Mouse (Mus musculus) spleen, embryonic (tissue): Measurements from ENCODE around the gene Frmd4a.

ENCODE experiments used
- CTCF ChIA-PET: fragments of 350-600 bp; sonication (Branson Sonifier 250); formaldehyde crosslinking; loops from one replicate; lab custom pipeline; 2022; lab: Charles Lee

Gene Frmd4a

DNA sequence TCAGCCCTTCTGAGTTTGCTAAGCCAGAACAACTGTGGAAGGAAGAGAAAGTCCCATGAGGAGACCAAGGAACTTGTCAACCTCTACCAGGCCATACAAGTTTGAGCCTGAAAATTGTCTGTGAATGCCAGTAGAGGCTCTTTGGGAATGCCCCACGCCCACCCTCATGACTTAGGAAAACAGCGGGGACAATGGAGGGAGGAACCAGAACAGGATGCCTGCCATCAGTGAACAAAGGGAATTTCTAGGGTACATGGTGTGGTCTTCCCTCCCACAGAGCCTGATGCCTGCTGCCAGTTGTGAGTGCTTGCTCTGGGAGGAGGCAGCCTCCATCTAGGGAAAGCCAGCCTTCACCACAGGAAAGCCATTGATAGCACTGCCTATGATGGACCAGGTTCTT, 557.6 kb downstream of the Frmd4a start:
- CTCF ChIA-PET: no interaction called here

- CTCF ChIA-PET: no interaction called here
Observed at GRCm38 (mm10) chr2:4575975-4576374, 558.5 kb downstream of the Frmd4a start.

GRCm38 (mm10) chr2:4578291-4578690, 560.8 kb downstream of the Frmd4a start:
- CTCF ChIA-PET: no interaction called here

DNA sequence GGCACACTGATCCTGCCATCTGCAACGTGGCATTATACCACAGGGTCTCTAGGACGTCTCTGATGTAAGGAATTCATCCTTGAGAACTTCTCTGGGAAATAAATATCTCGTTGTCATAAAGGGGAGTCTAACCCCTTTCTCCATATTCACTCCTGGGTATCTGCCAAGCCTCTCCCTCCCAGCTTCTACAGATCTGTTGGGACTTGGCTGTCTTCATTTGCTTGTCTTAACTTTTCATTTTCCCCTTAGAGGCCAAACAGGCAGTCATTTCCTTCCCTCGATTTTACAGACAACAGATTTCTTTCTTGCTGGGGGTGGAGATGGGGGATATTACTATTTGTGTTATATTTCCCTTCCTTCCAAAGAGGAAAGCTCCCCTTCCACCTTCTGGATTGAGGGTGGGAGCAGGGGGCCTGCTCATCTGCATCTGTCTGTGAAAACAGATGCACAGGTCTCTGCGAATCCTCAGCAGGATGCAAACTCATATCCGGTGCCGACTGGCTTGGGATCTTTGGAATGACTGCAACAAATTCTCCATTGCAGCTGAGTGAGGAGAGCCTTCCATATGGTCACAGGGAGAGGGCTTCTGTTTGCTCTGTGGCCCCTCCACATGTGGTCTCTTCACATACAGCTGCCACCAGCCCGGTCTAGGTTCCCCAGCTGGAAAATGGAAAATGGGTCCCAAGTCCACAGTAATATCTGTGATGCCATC, 562.0 kb downstream of the Frmd4a start:
- CTCF ChIA-PET: no interaction called here

- CTCF ChIA-PET: no interaction called here
Observed at GRCm38 (mm10) chr2:4580666-4581065, 563.1 kb downstream of the Frmd4a start.

GRCm38 (mm10) chr2:4582930-4583329, 565.4 kb downstream of the Frmd4a start:
- CTCF ChIA-PET: interaction anchor here (0.6 kb wide), 1 partner anchor 64 kb away, joined by 3 read pairs; no protein-coding TSS in a partner anchor

DNA sequence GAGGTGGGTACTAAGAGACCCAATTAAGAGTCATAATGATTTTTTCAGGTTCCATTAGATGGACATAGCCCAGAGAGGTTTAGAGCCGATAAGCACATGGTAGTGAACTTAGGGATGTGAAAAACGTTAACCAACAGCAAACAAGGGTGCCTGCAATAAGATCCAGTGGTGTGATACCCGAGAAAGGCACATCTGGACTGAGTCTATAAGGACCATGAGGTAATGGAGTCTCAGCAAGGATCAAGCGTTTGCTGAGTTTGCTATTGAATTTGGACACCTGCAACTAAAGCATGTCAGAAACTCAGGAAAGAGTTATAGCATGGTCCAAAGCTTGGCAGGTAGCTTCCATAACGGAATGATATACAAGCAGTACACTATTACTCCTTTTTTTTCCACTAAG, 566.7 kb downstream of the Frmd4a start:
- CTCF ChIA-PET: no interaction called here

DNA sequence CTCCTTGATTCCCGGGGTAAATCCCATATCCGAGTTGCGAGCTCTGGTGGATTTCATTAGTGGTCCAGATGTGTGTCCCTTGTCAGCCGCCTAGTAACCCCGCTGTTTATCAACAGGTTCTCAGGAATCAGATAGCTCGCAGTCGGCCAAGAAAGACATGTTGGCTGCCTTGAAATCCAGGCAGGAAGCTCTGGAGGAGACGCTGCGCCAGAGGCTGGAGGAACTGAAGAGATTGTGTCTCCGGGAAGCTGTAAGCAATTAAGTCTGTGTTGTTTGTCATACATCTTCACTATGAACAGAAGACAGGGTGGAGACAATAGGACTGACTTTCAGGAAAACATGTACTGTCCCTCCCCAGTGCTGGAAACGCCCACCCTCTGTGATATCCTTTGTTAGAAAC, 568.7 kb downstream of the Frmd4a start:
- CTCF ChIA-PET: no interaction called here

DNA sequence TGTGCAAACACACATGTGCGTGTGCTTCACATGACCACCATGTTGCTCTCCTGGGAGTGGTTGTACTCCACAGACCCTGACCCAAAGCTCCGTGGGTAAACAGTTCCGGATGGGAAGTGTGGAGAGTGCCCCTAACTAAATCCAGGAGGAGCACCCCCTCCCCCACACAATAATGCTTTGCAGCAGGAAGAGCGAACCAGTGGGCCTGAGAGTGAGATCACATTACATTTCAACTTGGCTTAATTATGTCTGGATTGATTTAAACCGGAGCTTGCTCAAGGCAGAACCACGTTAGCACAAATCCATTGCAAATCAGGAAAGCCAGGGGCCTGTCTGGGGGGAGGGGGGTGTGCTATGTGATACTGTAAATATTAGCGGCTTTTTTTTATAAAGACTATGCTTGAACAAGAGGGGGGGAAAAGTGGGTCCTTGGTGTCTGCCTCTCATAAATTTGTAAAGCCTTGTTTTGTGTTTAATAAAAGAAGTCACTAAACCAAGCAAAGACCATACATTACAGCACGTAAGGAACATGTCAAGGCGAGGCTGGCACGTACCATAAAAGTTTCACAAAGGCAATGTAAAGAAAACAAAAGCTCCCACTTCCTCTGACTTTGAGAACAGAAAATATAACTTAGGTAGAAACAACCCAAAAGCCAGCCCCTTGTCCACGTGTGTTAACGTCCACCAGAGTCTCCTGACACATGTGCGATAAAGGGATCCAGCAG, 570.3 kb downstream of the Frmd4a start:
- CTCF ChIA-PET: no interaction called here

GRCm38 (mm10) chr2:4591647-4592046, 574.1 kb downstream of the Frmd4a start:
- CTCF ChIA-PET: no interaction called here

DNA sequence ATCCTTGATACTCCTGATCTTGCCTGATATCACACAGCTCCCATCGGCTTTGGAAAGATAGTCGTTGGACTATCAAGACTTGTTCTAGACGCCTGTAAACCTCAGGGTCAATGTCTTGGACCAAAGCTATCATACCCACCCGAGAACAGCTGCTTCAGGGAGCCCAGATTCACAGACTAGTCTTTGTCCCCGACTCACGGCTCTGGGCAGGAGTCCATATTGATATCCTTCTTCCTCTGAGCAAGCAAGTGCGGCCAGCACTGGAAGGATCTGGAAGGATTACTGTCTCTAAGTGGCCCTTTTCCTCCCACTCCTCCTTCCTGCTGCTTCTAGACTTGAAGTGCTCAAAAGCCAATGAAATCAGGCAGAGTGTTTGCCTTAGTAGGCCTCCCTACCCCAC, 575.1 kb downstream of the Frmd4a start:
- CTCF ChIA-PET: no interaction called here

DNA sequence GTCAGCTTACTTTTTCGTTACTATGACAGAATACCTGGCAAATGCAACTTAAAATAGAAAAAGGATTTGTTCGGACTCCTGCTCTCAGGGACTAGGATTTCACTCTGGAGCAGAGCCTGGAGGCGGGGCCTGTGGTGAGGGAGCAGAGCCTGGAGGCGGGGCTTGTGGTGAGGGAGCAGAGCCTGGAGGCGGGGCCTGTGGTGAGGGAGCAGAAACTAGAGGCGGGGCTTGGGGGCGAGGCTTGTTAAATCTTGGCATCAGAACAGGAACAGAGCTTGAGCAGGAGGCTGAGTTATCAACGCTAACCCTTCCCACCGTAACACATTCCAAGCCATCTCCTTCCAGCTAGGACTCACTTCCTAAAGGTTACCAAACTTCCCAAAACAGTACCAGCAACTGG, 575.9 kb downstream of the Frmd4a start:
- CTCF ChIA-PET: no interaction called here

- CTCF ChIA-PET: no interaction called here
Observed at GRCm38 (mm10) chr2:4593878-4594387, 576.4 kb downstream of the Frmd4a start.

- CTCF ChIA-PET: no interaction called here
Observed at GRCm38 (mm10) chr2:4596992-4597391, 579.5 kb downstream of the Frmd4a start.

- CTCF ChIA-PET: interaction anchor here (0.6 to 1.2 kb wide), 3 partner anchors 102 to 139 kb away, joined by 3 to 4 read pairs (median 3); no protein-coding TSS in a partner anchor
Observed at GRCm38 (mm10) chr2:4601034-4601890, 583.7 kb downstream of the Frmd4a start.

DNA sequence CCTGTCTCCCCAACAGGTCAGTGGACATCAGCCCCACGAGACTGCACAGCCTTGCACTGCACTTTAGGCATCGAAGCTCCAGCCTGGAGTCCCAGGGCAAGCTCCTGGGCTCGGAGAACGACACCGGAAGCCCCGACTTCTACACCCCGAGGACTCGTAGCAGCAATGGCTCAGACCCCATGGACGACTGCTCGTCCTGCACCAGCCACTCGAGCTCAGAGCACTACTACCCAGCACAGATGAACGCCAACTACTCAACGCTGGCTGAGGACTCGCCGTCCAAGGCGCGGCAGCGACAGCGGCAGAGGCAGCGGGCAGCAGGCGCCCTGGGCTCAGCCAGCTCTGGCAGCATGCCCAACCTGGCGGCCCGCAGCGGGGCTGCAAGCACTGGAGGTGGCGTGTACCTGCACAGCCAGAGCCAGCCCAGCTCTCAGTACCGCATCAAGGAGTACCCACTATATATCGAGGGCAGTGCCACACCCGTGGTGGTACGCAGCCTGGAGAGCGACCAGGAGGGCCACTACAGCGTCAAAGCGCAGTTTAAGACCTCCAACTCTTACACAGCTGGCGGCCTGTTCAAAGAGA, 585.9 kb downstream of the Frmd4a start:
- CTCF ChIA-PET: no interaction called here

DNA sequence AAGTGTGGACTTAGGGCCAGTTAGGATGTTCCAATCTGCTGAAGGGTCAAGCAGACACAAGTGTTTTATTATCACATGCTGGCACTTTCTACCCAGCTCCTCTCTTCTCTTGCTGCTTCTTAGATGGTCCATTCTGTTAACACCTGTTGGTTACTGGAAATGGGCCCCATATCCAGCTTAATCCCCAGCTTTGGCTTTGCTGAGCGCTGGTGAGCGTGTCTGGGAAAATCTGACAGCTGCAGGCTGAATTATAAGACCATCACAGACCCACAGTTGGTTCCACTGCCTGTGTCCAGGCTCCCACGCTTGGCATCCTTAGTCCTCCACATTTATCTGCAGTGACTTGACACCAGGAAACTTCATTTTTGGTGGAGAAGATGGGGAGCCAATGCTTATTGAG, 589.0 kb downstream of the Frmd4a start:
- CTCF ChIA-PET: no interaction called here

DNA sequence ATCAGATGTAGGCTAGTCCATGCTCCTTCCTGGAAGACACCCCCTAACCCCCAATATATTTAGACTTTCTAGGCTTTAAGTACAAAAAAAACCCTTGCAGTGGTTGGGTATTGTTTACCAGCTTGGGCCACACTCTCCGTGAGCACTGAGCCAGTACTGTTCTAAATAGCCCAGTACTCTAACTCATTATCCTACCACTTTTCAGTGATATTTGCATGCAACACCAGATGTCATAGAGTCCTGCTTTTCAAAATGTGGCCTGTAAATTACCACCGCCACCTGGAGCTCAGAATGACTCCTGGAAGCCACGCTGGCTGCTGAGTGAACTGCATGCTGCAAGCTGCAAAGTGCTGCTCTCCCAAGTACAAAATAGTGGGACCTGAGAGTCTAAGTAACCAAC, 590.7 kb downstream of the Frmd4a start:
- CTCF ChIA-PET: interaction anchor here (0.5 kb wide), 1 partner anchor 72 kb away, joined by 3 read pairs; no protein-coding TSS in a partner anchor

DNA sequence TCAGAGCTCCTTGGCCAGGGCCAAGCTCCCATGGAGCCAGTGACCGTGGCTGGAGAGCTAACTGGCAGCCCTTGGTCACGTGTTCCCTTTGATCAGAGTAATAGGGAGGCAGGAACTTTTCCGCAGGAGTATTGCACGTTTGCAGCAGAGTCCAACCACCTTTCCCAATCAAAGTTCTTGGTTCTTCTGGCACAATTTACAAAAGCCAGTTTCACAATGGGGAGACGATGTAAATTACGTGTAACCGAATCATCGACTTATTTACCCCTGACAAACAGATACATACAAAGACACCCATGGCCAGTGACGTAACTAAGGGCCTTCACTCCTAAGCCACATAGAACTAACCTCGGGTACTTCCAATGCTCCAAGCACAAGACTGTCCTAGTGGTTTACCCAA, 591.9 kb downstream of the Frmd4a start:
- CTCF ChIA-PET: no interaction called here

DNA sequence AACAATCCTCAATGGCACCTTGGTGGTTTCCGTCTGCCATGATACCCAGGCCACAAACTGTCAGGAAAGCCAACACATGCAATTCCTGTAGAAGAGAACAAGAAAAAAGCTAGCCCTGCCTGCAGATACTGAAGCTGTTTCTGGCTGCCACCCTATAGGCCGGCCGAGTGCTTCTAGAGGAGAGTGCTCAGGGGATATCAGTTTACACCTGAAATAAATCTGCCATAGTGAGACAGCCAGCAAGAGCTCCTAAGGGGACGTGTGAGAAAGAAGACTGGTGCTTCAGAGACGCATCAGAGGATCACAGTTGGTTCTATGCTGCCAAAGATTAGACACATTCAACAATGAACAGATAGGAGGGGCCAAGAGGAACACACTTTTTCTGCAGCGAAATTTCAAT, 593.8 kb downstream of the Frmd4a start:
- CTCF ChIA-PET: no interaction called here

DNA sequence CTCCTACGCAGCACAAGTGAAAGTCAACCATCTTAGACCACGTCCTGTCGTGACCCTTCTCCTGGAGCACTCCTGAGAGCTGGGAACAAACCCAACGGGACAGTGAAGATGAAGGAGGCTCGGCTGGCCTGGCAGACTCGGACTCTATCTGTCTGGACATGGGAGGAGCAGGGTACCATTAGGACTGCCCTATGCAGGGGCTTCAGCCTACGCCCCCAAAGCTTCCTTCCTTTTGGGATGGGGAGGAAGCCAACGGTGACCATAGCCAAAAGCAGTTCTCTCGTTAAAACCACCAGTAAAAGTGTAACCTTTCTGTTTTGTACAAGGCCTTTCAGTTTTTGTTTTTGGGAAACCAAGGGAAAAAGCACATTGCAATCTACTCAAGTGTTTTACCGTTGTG, 594.2 kb downstream of the Frmd4a start:
- CTCF ChIA-PET: no interaction called here
